Mouse (Mus musculus): ENCODE measurements around the gene Bcl2l2. TPM values are rescaled to one million over a fixed set of nuclear protein-coding genes. Genes with fewer than 3 reads are reported as not detected.

Bcl2l2 gene
- polyA plus RNA-seq, 1 experiment from 2014 or later: 3.6 TPM

DNA sequence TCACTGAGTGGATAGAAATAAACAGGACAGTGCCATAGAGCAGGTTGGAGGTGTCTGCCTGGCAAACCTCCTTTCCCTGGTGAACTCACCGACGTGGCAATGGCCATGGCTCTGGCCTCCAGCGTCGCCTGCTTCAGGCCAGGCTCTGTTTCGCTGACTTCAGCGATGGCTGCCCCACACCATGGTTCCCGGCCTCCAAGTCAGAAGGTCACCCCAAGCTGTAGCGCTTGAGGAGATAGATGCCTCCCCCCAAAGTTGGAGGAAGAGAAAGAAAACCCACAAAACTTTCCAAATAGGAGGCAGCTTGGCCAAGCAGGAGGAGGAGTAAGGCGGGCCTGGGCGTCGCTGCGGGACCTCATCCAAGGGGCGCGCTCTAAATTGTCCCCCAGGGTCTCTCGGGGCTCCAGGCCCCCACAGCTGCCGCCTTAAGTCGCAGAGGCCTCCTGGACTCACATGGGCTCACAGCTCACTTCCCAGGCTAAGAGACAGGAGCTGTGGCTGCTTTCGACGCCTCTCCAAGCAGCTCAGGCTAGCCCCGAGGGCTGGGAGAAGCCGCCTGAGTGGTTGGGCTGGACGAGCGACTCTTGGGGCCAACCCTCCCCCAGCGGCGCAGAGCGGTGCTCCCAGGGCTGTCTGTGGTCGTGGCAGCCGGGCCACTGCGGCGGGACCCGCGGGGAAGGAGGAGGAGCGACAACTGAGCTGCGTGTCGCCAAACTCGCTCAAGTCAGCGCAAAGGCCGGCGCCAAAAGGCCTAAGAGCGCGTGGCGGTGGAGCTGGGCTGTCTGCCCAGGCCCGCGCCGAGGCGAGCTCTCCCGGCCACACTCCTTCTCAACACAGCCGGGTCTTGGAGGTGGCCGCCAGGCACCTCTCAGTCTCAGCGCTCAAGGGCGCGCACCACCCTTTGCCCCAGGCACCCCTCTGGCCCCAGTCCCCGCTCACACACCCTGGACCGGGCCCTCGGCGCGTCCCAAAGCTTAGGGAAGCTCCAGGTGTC, 42.5 kb downstream of the Bcl2l2 start, which contains the start of gene Efs:
TSS of gene Efs (minus strand) at position 778 of the 994 bp plus-strand sequence.
- peaks cover 20% of the 10 kb centered on the region for H3K36me3 ChIP-seq
- peak within 1 kb of the TSS; percentile 71 for H3K4me2 ChIP-seq (replicated peaks)
- peak within 1 kb of the TSS; percentile 51 for H3K4me3 ChIP-seq
- peak within 1 kb of the TSS; percentile 84 for H3K9ac ChIP-seq
- peak; percentile 53 for ATAC-seq (ENCODE audit: insufficient number of reproducible peaks, insufficient read depth, low FRiP score, low TSS enrichment)
- H3K27ac ChIP-seq: peak within 1 kb of the TSS; percentile 99
- 1% methylated on average over 57 of the region's 57 CpGs for WGBS
- H3K4me1 ChIP-seq: peaks cover 30% of the 10 kb centered on the region
- H3K27me3 ChIP-seq: no peaks in the 10 kb centered on the region
- peaks cover 17% of the 10 kb centered on the region for H3K9me3 ChIP-seq

DNA sequence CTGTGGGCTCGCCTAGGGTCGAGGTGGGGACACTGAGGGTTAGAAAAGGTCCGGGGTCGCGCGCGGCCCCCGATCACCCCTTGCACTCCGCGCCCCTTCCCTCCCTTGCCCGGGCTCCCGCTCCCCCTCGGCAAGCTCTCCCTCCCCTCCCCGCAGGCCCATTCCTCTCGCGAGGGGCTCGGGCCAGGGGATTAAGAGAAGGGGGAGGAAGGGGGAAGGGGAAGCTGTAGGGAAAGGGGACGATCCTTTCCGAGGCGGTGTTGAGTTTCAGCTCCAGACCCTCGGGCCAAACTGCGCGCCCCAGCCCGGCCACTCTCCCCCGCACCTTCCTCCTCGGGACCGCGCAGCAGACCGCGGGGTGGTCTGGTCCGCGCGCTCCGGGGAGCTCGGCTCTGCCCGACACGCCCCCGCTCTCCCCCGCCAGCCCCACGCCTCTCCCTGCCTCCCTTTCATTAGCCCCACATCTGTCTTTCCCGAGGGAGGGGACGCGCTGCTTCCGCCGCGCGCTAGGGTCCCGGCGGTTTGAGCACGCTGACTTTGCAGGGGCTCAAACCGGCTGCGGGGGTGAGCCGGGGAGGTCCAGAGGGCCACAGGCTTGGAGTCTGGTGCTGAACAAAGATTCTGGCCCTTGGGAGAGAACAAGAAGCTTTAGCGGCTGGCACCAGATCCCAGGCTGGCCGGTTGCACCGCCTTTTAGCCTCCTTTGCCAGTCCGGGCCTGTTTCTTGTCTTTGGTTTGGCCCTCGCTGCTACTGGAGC, 43.4 kb downstream of the Bcl2l2 start:
- Histone ChIP-seq H3K27me3 (no peaks in the 10 kb centered on the region), H3K4me3 (peak overlapping the region; percentile 51), H3K9ac (peak overlapping the region; percentile 84), H3K4me2 (replicated peaks) (peak overlapping the region; percentile 71), H3K4me1 (peaks cover 30% of the 10 kb centered on the region), H3K36me3 (peaks cover 10% of the 10 kb centered on the region), H3K27ac (peak overlapping the region; percentile 99), H3K9me3 (peaks cover 8% of the 10 kb centered on the region)
- ATAC-seq (ENCODE audit: insufficient number of reproducible peaks, insufficient read depth, low FRiP score, low TSS enrichment): peak; percentile 76
- under 1% methylated on average over 52 of the region's 58 CpGs for WGBS

DNA sequence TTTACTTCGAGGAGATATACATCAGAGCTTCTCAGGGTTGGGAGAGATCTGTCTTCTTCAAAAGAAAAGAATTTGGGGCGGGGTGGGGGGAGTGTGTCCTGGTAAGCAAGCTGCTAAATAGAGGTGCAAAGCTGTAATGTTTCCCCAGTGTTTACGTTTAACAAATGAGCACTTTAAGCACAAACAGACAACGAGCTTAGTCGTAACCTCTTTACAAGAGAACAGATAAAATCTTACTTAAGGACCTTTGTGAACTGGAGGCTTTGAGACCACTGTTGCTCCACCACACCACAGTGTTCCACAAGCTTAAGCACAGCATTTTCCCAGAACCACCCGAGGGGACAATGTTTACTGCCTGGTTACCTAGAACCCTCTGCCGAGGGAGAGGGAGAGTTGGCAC, 44.1 kb downstream of the Bcl2l2 start:
- Histone ChIP-seq H3K4me3 (peak overlapping the region; percentile 51), H3K9me3 (0 out of 2 replicates have a peak, but pooled peaks cover under 1% of the 10 kb centered on the region), H3K4me1 (peaks cover 30% of the 10 kb centered on the region), H3K36me3 (peaks cover 3% of the 10 kb centered on the region), H3K27me3 (no peaks in the 10 kb centered on the region), H3K27ac (peak overlapping the region; percentile 99), H3K9ac (peak overlapping the region; percentile 84), H3K4me2 (replicated peaks) (peak overlapping the region; percentile 71)
- 12% methylated on average over 7 of the region's 7 CpGs for WGBS
- no peak for ATAC-seq (ENCODE audit: insufficient number of reproducible peaks, insufficient read depth, low FRiP score, low TSS enrichment)

DNA sequence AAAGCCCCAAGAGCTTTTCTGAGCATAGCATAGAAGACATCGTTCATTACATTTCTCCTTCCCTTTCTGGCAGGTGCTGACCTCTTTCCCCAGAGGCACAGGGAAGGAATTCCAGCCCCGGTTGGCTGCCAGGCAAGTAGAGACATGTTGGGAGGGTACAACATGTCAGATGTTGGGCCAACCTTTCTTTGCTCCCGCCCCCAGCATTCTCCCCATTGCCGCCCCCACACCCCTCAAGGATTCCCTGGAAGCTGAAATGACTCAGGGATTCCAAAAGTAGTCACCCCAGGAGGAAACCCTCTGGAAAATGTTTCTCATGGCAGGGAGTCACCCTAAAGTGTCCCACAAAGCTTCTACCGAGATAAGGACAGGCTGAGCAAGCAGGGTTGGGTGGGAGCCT, 46.6 kb downstream of the Bcl2l2 start:
- WGBS: 67% methylated on average over 5 of the region's 5 CpGs
- Histone ChIP-seq H3K36me3 (no peaks in the 10 kb centered on the region), H3K4me1 (peaks cover 24% of the 10 kb centered on the region)

DNA sequence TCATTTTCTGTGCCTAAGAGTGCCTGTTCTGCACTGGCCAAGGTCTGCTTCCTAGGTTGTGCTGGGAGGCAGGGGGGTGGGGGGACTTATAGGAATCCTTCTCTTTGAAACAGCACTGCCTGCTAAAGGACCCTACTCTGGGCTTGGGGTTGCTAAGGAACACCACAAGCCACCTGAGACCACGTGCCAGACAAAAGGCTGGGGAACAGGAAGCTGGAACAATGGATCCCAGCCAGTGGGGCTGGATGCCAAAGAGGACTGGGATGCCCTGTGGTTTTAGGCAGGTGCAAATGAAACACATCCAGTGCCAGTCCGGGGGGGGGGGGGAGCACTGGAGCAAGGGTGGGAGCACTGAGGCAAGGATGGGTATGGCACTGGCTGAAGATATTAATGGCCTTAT, 47.3 kb downstream of the Bcl2l2 start:
- no peaks in the 10 kb centered on the region for H3K36me3 ChIP-seq
- H3K9me3 ChIP-seq: no peaks in the 10 kb centered on the region
- H3K27me3 ChIP-seq: no peaks in the 10 kb centered on the region
- H3K27ac ChIP-seq: no peak overlapping the region
- no peak overlapping the region for H3K4me2 ChIP-seq (replicated peaks)
- no peak overlapping the region for H3K9ac ChIP-seq
- 26% methylated on average over 2 of the region's 2 CpGs for WGBS
- no peak for ATAC-seq (ENCODE audit: insufficient number of reproducible peaks, insufficient read depth, low FRiP score, low TSS enrichment)
- H3K4me3 ChIP-seq: no peak overlapping the region
- peaks cover 19% of the 10 kb centered on the region for H3K4me1 ChIP-seq

More for the DNA sequence above, 46.6 kb downstream of the Bcl2l2 start:
- no peak overlapping the region for H3K27ac ChIP-seq
- no peak overlapping the region for H3K9ac ChIP-seq
- no peak overlapping the region for H3K4me3 ChIP-seq
- no peak overlapping the region for H3K4me2 ChIP-seq (replicated peaks)
- H3K9me3 ChIP-seq: no peaks in the 10 kb centered on the region
- no peaks in the 10 kb centered on the region for H3K27me3 ChIP-seq
- ATAC-seq (ENCODE audit: insufficient number of reproducible peaks, insufficient read depth, low FRiP score, low TSS enrichment): no peak

DNA sequence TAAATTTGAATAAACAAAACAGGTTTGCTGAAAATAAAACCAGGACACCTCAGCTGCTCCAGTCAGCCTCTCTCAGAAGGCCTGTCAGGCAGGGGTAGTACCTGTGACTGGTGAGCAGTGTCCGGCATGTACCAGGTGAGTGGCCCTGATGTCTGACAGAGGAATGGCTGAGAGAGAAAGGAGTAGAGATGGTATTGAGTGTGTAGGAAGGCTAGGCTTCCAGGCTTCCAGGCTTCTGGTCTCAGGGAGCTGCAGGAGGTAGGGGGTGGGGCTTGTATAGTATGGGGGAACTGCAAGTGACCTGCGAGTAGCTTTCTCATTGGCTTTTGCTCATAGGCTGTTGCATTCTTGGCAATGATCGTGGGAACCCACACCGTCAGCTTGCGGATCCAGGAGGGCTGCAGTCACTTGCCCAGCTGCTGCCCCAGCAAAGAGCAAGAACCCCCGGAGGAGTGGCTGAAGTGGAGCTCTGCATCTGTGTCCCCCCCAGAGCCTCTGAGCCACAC, 49.5 kb downstream of the Bcl2l2 start, which contains the start of gene Il25:
TSS of gene Il25 (plus strand) at position 51 of the 506 bp plus-strand sequence.
- H3K4me3 ChIP-seq: no peak within 1 kb of the TSS
- H3K4me2 ChIP-seq (replicated peaks): no peak within 1 kb of the TSS; the same call in 1 of the 2 replicates
- no peak within 1 kb of the TSS for H3K9ac ChIP-seq
- no peak within 1 kb of the TSS for H3K27ac ChIP-seq
- H3K36me3 ChIP-seq: no peaks in the 10 kb centered on the region
- H3K4me1 ChIP-seq: peaks cover 22% of the 10 kb centered on the region
- H3K9me3 ChIP-seq: no peaks in the 10 kb centered on the region
- 29% methylated on average over 6 of the region's 6 CpGs for WGBS
- no peaks in the 10 kb centered on the region for H3K27me3 ChIP-seq
- no peak for ATAC-seq (ENCODE audit: insufficient number of reproducible peaks, insufficient read depth, low FRiP score, low TSS enrichment)

DNA sequence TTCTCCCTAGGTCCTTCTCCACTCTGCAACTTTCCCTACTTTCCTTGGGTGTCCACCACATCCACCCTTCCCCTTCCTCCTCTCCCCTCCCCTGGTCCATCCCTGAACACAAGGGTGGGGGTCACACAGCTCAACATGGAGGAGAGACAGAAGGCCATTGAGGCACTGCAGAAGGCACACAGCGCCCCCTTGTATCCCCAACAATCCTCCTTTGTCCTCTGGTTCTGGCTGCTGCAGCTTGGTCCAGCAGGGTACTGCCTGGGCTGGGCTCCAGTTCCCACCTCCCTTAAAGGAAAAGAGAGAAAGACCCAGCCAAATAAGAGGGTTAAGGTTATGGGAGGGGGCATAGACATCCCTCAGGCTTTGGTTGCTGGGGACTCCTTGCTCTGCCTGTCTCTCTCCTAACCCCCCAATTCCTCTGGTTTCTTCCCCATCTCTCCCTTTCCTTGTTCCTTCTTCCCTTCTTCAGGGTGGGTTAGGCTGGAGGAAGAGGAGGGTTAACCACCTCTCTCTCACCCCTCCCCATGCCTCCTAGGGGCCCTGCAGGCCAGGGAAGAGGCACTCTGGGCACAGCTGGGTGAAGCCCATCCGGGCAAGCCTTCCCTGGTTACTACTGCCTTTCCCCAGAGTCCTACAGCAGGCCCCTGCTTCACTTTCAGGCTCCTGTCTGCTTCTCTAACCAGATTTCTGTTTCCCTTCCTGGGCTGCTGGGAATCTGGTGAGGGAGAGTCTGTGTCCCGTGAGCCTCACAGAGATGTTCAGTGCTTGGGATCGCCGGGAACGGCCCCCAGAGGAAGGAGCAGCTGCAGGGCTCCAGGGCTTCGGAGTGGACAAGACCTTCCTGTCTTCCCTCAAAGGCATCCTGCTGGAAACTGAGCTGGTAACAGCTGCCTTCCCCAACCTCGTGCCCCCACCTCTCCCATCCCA, 53.0 kb downstream of the Bcl2l2 start, which contains the start of gene Cmtm5:
TSS of gene Cmtm5 (plus strand) at position 358 of the 927 bp plus-strand sequence.
- H3K4me1 ChIP-seq: peaks cover 19% of the 10 kb centered on the region
- WGBS: 14% methylated on average over 8 of the region's 8 CpGs
- H3K36me3 ChIP-seq: no peaks in the 10 kb centered on the region
- ATAC-seq (ENCODE audit: insufficient number of reproducible peaks, insufficient read depth, low FRiP score, low TSS enrichment): peak; percentile 25; the same call in 1 of the 2 replicates
- H3K27ac ChIP-seq: peak within 1 kb of the TSS; percentile 78
- no peaks in the 10 kb centered on the region for H3K9me3 ChIP-seq
- H3K4me3 ChIP-seq: no peak within 1 kb of the TSS
- no peaks in the 10 kb centered on the region for H3K27me3 ChIP-seq
- H3K9ac ChIP-seq: peak within 1 kb of the TSS; percentile 42; the same call in 1 of the 2 replicates
- peak within 1 kb of the TSS; percentile 16; the same call in 1 of the 2 replicates for H3K4me2 ChIP-seq (replicated peaks)

DNA sequence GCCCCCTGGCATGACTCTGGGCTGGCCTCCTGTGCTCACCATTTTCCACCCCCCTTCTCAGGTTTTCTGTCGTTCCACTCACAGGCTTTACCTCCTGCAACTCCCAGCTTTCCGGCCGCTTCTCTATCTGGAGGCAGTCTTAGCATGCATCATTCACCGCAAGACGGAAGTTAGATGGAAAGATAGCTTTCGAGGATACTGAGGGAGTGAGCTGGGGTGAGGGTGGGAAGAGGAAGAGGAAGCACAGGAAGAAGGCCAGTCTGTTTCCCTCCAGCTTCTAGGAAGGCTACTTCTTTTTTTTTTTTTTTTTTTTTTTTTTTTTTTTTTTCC, 53.6 kb downstream of the Bcl2l2 start:
- Histone ChIP-seq H3K27ac (peak overlapping the region; percentile 78), H3K4me3 (no peak overlapping the region), H3K9ac (peak overlapping the region; percentile 42; the same call in 1 of the 2 replicates), H3K4me2 (replicated peaks) (peak overlapping the region; percentile 16; the same call in 1 of the 2 replicates), H3K4me1 (peaks cover 19% of the 10 kb centered on the region), H3K27me3 (no peaks in the 10 kb centered on the region), H3K9me3 (no peaks in the 10 kb centered on the region), H3K36me3 (no peaks in the 10 kb centered on the region)
- WGBS: 30% methylated on average over 6 of the region's 6 CpGs
- ATAC-seq (ENCODE audit: insufficient number of reproducible peaks, insufficient read depth, low FRiP score, low TSS enrichment): no peak

DNA sequence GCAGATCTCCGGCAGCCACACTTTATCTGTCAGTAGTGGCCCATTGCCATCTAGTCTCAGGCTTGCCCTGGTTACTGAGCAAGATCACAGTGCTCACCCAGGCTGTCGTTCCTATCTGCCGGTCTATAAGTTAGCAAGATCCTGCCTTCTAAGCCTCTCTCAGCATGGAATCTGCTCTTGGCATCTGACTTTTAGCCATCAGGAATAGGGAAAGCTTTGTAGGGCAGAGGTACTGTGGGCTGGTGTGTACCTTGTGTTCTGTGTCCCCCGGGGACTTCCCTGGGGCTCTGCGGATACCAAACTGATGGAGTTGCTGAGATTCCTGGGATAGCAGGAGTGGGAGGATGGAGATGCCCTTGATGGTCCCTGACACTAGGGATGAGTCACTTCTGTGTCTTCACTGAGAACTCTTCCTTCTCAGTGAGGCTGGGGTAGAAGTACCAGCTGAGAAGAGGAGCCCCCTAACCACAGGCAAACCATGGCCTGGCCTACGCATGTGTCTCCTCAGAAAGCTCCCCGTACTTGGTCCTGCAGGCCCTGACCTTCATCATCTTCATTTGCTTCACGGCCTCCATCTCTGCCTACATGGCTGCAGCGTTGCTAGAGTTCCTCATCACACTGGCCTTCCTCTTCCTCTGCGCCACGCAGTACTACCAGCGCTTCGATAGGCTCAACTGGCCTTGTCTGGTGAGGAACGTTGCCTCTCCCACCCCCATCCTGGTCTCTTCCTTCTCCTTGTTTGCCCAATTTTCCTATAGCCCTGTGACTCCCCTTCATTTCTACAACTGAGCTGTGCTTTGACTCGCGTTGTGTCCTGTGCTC, 54.4 kb downstream of the Bcl2l2 start:
- no peak overlapping the region for H3K9ac ChIP-seq
- H3K27ac ChIP-seq: no peak overlapping the region
- H3K36me3 ChIP-seq: no peaks in the 10 kb centered on the region
- H3K9me3 ChIP-seq: no peaks in the 10 kb centered on the region
- peaks cover 19% of the 10 kb centered on the region for H3K4me1 ChIP-seq
- no peaks in the 10 kb centered on the region for H3K27me3 ChIP-seq
- H3K4me2 ChIP-seq (replicated peaks): no peak overlapping the region
- ATAC-seq (ENCODE audit: insufficient number of reproducible peaks, insufficient read depth, low FRiP score, low TSS enrichment): no peak
- 89% methylated on average over 16 of the region's 16 CpGs for WGBS
- H3K4me3 ChIP-seq: no peak overlapping the region

All from embryonic facial prominence, embryonic 12.5 days (tissue).